Mouse (Mus musculus) granulocyte monocyte progenitor cell, adult 5-6 weeks (primary cell): ENCODE results near the gene Pex3. TPM values are rescaled to one million over a fixed set of nuclear protein-coding genes. Genes with fewer than 3 reads are reported as not detected.
A peak's percentile ranks its signal among the peaks of the same experiment; 100 is the strongest.
"Not testable (repeated sequence)": the region's sequence is repeated elsewhere in the genome, so short reads cannot be mapped to it uniquely, and the experiment has no call there.

Experiments used
- ATAC-seq: replicated peaks from 2 replicates; pipeline ENCODE4 v1.8.0; 2016; ENCODE audit warnings: mild to moderate bottlenecking, moderate TSS enrichment, inconsistent platforms; ENCODE audit not compliant: poor library complexity, severe bottlenecking
- total RNA-seq, 2 experiments: library from RNA; stranded (forward) in 1 of 2; stranded (reverse) in 1 of 2; fragments of 200-712, 200-1000 nt in 1 of 2; fragments of >200 nt in 1 of 2; fragmentation: Nextera tagmentation in 1 of 2; gene quantifications; 2 replicates each; pipeline ENCODE4 v1.2.3; 2014 to 2017

Gene Pex3
- total RNA-seq, 2 experiments from 2014 or later, result 20.2 to 36.2 TPM

GRCm38 (mm10) chr10:13539769-13540333 is 13.1 kb downstream of the Pex3 start:
- peak; percentile 99 for ATAC-seq

- ATAC-seq, result no peak
Measured at GRCm38 (mm10) chr10:13536706-13537105, 16.2 kb downstream of the Pex3 start.

DNA sequence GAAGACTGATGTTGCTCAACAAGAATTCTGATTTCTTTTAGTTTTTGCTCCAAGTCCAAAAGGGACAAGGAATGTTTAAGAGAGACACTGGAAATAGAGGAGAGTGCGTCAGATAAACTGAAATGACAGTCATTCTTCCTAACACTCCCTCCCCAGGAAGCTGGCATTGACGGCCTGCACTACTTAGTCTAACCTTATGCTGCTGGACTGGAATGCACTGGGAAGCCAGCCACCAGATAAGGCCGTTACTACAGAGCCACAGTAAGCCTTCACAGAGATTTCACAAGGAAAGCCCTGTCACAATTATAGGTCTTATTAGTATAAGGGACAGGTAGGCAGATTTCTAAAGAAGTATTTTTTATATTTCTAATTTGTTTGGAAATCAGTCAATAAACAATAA is 18.2 kb downstream of the Pex3 start:
- ATAC-seq, result no peak

DNA sequence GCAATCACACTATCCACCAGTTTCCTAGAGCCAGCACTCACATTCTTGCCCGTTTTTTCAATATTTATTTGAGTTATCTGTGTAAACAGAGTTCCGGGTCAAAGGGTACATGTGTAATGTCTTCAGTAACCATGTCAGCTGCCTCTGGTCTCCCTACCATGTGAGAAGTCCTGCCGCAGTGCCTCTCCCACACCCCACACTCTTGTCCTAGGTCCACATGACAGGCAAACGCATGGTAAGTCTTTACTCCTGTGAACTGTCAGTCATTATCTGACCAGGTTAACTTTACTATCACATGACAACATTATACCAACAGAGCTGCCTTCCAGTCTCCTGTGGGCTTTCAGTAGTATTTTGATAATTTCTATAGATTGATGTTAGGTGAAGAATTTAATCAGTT is 24.8 kb downstream of the Pex3 start:
- no peak for ATAC-seq

DNA sequence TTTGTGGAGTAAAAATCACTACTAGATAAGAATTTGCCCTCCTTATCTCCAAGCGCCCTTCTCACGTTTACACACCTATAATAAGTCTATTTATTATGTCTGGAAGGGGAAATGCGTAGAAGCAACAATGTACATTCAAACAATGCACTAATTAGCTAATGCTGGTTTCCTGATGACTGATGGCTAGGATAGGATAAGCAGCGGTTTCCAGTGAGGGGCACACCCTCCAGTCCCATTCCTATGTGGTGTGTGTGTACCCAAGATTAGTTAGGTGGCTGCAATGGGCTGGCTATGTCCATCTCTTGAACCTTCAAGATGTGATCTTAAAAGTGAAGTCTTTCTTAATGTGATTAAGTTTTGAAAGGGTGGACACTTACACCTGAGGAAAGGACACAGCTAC is 31.1 kb downstream of the Pex3 start:
- no peak for ATAC-seq

GRCm38 (mm10) chr10:13502371-13502770 is 50.6 kb downstream of the Pex3 start:
- ATAC-seq, result no peak

- ATAC-seq, result not testable (repeated sequence)
Measured at GRCm38 (mm10) chr10:13501533-13501932, 51.4 kb downstream of the Pex3 start.

DNA sequence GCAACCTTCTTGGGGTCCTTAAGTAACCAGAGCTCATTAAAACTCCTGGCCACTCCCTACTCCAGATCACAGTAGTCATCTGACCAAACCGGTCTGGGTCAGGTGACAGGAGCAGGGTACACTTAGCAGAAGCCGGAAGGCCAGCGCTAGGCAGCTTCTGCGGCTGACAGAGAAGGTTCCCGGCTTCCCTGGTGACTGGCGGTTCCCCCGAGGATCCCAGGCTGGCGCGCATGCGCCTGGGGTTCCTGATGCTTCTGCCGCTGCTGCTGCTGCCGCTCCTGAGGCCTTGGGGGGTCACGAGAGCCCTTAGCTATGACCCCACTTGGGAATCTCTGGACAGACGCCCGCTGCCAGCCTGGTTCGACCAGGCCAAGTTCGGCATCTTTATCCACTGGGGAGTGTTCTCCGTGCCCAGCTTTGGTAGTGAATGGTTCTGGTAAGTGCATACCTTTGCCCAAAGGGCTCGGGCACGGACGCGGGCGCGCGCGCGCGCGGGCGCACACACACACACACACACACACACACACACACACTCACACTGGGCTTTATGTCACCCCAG is 51.9 kb downstream of the Pex3 start:
- ATAC-seq, result peak; percentile 83

- ATAC-seq, result peak; percentile 46
Measured at GRCm38 (mm10) chr10:13500473-13500872, 52.5 kb downstream of the Pex3 start.

DNA sequence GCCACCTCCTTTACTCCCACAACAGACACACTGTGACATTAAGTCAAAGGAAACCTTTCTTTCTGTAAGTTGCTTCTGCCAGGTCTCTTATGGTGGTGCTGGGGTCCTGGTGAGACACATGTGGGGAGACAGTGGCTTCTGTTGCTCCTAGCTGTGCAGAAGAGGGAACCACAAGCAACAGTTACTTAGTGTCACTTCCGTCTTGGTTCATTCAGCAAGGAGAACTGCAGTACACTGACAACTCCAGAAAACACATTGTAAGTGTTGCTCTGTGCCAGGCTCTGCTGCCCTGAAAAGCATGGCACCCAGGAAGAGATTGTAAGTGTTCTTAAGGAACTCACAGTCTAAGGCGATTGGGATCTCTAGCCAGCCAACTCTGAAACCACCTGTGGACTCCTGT is 53.6 kb downstream of the Pex3 start, which contains the start of gene Fuca2:
Fuca2 (plus strand) TSS at position 210 of the 400 bp plus-strand sequence.
- ATAC-seq, result peak; percentile 68

- no peak for ATAC-seq
Measured at GRCm38 (mm10) chr10:13496315-13496714, 56.6 kb downstream of the Pex3 start.

DNA sequence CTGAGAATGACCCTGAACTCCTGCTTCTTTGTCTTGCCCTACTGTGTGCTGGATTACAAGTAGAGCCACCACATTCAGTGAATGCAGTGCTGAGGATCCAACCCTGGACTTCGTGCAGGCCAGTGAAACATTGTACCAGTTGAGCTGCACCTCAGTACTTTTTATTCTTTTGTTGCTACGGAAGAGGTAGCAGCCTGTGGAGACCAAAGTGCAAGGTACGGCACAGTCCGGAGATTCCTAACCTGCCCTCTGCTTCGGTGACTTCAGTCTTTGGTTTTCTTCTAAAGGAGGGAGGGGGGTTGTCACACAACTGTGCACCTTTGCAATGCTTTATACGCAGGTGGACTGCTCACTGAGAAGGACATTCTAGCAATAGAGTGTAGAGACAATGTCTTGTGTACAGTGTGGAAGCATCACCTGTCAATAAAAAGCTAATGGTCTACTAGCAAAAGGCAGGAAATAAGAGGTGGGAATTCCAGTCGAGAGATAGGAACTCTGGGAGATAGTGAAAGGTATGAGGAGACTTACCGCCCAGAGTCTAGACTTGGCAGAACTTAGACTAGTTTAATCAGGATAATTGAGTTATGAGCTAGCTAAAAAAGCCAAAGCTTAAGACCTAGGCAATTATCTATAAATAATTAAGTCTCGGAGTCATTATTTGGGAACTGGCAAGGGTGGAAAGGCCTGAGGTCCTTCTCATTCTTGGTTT is 58.8 kb downstream of the Pex3 start:
- ATAC-seq, result no peak

- ATAC-seq, result no peak
Measured at GRCm38 (mm10) chr10:13489671-13490070, 63.3 kb downstream of the Pex3 start.

DNA sequence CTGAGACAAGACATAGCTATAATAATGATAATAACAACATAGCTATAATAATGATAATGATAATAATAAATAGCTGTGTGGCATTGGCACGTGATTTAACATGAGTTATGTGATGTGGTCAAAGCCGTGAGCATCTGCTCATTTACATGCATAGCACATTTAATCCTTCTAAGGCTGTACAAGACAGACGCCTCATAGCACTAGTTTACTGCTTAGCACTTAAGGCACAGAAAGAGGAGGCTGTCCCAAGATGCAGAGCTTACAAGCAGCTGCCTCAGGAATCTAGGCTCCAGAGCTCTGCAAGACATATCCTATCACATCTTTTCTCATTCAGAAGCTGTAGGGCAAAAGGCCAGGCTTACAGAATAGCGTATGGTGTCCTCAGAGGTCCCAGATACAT is 67.0 kb downstream of the Pex3 start:
- no peak for ATAC-seq

DNA sequence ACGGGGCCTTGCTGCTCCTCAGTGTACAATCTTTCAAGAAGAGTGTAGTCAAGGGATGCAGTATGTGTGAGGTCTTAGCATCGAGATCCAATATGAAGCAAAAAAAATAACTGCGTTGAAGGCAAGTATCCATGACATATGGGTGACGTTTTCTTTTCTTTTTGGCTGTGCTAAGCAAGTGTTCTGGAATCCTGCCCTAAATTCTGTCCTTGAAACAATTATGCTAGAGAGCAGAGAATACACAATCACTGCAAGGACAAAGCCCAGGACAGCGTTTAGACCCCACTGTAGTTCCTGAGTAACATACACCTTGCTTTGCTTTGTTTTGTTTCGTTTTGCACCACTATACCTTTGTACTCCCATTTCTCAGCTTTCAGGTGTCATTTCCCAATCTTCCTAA is 73.6 kb downstream of the Pex3 start:
- ATAC-seq, result no peak

GRCm38 (mm10) chr10:13475121-13475520 is 77.8 kb downstream of the Pex3 start:
- ATAC-seq, result no peak

DNA sequence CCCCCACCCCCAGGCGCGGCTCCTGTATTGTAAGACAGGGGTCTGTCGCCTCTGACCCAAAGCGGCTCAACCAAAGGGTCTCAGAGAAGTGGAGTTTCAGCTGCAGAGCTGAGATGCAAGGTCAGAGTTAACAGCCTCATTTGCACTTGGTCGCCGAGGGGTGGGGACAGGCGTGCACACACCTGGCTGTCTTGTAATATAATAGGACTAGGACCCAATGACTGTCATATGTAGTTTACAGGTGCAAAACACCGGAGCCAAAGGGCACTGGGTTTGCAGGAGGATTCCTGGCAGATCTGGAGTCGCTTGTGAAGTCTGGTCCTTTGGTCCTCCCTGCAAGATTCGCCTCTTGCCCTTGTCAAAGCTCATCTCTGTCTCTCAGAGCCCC is 78.4 kb downstream of the Pex3 start:
- ATAC-seq, result no peak

Other genes starting within 250 kb of the Pex3 start
- 27.3 and 33.7 TPM in 2 replicates for gene Phactr2, start 78.7 kb downstream of the Pex3 start, total RNA-seq (2014; fragmentation: Nextera tagmentation)
- 15.8 and 16.8 TPM in 2 replicates for gene Phactr2, start 78.7 kb downstream of the Pex3 start, total RNA-seq (2017)
- gene Fuca2, start 53.6 kb downstream of the Pex3 start, total RNA-seq (2014; fragmentation: Nextera tagmentation), result 77.6 and 108 TPM in 2 replicates
- gene Fuca2, start 53.6 kb downstream of the Pex3 start, total RNA-seq (2017), result 101 and 111 TPM in 2 replicates
- 8.9 and 12.2 TPM in 2 replicates for gene Adat2, start 248 bp downstream of the Pex3 start, total RNA-seq (2014; fragmentation: Nextera tagmentation)
- gene Adat2, start 248 bp downstream of the Pex3 start, total RNA-seq (2017), result 5.8 and 7.9 TPM in 2 replicates